Mouse (Mus musculus): ENCODE data around the gene Hist2h4.
A peak's percentile ranks its signal among the peaks of the same experiment; 100 is the strongest.
"Not testable (repeated sequence)": the region's sequence is repeated elsewhere in the genome, so short reads cannot be mapped to it uniquely, and the experiment has no call there.

Gene Hist2h4

DNA sequence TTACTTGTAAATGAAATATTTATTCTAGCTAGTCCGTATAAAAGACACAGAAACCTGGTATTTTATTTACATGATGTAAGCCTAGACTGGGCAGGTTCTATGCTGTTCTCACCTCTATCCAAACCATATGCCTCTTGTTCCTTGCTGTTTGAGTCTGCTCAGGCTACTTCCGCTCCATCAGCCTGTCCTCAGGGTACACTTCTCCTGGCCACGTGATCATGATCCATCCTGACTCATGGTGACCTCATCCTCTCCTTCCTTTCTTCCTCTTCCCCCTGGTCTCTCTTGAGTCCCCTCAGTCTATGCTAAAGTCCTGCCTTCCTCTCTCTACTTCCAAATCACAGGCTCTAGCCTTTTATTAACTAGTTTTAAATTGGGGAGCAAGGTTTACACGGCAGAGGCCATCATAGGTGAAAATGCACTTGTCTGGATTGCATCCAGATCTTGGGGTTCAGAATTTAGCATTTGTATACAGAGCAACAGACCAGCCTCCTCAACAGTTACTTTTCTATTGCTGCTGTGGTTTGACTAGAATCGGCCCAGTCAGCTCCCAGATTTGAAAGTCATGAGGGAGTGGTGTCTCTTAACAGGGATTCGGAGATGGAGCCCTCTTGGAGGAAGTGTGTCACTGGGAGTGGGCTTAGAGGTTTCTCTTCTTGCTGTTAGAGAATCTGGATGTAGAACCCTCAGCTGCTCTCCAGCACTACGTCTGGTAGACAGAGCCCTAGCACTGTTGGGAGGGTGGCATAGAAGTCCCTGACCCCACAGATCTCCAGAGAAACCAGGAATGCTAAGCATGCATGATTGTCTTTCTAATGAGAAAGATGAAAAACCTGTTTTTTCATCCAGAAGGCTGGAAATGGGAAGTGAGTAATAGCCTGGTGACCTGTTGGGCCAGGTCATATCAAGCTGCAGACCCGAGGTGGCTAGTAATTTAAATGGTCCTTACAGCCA, 36.1 kb downstream of the Hist2h4 start:
- no peak for DNase-seq (ENCODE audit: low spot score in 2 of 2)

DNA sequence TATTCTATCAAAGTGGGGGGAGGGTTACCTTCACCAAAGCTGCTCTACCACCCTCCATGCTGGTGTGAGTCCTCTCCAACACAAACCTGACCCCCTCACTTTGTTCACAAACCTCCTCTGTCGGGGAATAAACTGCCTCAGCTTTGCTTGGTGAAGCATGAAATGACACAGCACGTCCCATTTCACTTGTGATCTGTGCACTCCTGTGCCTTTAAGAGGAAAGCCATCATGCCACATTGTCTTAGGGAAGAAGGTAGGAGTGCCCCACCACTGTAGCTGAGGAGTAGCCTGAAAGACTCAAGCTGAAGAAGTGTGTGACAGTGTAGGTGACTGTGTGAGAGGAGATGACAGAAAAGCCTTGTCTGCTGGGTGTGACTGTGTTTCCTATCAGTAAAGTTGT, 37.7 kb downstream of the Hist2h4 start:
- no peak for DNase-seq (ENCODE audit: low spot score in 2 of 2)

DNA sequence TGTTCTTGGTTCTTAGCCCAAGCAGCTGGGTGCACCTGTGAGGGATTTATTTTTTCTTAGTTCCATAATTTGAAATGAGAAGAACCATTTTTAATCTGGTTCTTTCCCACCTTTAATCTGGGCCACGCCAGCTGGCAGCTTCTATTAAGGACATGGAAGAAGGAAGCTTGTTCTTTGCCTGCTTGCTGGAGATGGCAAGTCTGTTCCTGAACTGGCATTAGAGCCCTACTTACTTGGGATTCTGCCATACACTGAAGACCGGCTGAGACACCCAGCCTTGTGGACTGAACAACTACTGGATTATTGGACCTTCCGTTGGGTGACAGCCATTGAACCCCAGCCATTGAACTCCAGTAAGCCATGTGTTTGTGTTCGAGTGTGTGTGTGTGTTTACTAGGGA, 40.3 kb downstream of the Hist2h4 start:
- DNase-seq (ENCODE audit: low spot score in 2 of 2) = peak; percentile 46 to 60

DNA sequence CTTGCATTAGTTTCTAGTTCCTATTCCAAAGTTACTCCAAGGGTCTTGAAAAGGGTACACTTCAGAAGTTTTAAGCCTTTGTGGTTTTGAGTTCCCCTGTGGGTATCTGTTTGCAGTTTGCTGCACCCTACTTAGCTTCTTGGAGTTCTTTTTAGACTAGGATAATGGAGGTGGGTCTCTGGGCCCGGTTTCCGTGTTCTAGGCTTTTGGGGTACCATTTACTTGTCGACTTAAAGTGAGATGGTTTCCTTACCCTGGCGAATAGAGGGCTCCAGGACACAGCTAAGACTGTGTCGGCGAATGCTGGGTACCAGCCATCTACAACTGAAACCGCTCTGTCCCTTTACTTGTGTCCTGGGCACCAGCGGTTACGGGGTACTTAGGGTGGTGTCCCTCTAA, 41.5 kb downstream of the Hist2h4 start:
- DNase-seq (ENCODE audit: low spot score in 2 of 2) = no peak

DNA sequence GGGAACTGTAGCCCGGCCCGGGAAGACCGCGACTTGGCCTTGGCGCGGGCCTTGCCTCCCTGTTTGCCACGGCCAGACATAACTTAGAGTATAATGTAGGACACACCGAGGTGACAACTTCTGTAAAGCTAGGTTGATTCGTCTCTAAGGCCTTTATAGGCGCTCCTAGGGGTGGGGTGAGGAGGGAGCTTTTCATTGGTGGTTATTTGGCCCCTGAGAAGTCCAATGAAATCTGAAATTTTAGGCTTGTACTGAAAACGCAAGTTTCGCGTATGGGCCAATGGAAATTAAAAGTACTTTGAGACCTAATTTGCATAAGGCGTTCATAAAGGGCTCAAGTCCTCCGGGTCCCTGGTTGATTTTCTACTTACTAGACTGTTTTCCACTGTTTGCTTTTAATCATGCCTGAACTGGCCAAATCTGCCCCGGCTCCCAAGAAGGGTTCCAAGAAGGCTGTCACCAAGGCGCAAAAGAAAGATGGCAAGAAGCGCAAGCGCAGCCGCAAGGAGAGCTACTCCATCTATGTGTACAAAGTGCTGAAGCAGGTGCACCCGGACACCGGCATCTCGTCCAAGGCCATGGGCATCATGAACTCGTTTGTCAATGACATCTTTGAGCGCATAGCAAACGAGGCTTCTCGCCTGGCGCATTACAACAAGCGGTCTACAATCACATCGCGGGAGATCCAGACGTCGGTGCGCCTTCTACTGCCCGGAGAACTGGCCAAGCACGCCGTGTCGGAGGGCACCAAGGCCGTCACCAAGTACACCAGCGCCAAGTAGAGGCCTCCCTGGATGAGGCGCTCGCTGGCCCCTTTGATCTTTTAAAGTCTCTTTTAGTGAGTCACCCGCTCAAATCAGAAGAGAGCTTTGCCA, 42.1 kb downstream of the Hist2h4 start, which contains the start of the genes Hist2h2ac and Hist2h2be:
Gene Hist2h2ac, minus strand, starts transcription at position 116 of the 875 bp plus-strand sequence.
Gene Hist2h2be, plus strand, starts transcription at position 355 of the 875 bp plus-strand sequence.
- DNase-seq (ENCODE audit: low spot score in 2 of 2) = peak; percentile 85 to 92

DNA sequence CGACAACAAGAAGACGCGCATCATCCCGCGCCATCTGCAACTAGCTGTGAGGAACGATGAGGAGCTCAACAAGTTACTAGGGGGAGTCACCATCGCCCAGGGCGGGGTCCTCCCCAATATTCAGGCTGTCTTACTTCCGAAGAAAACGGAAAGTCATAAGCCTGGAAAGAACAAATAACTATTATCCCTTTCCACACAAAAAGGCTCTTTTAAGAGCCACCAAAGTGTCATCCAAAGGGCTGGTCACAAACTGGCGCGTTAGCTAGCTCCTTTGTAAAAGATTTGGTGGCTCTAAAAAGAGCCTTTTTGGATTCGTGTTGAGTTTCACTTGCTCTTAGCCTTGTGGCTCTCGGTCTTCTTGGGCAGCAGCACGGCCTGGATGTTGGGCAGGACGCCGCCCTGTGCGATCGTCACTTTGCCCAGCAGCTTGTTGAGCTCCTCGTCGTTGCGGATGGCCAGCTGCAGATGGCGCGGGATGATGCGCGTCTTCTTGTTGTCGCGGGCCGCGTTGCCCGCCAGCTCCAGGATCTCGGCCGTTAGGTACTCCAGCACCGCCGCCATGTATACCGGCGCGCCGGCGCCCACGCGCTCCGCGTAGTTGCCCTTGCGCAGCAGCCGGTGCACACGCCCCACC, 42.9 kb downstream of the Hist2h4 start:
- DNase-seq (ENCODE audit: low spot score in 2 of 2) = not testable (repeated sequence)

DNA sequence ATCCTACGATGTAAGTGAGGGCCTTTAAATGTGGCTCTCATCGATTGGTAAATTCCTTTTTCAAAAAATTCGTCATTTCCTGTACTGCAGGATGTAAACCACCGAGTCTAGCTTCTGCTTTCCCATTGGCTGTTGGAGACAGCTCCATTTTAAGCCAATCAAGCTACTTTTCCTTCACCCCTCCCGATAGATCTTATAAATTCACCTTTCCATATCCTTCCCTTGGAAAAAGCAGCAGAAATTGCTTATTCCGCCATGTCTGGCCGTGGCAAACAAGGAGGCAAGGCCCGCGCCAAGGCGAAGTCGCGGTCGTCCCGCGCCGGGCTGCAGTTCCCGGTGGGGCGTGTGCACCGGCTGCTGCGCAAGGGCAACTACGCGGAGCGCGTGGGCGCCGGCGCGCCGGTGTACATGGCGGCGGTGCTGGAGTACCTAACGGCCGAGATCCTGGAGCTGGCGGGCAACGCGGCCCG, 43.4 kb downstream of the Hist2h4 start, which contains the start of the genes Bola1 and Hist2h2ab:
Gene Bola1, minus strand, starts transcription at position 49 of the 470 bp plus-strand sequence.
Gene Hist2h2ab, plus strand, starts transcription at position 205 of the 470 bp plus-strand sequence.
- peak; percentile 72 to 90 for DNase-seq (ENCODE audit: low spot score in 2 of 2)

DNA sequence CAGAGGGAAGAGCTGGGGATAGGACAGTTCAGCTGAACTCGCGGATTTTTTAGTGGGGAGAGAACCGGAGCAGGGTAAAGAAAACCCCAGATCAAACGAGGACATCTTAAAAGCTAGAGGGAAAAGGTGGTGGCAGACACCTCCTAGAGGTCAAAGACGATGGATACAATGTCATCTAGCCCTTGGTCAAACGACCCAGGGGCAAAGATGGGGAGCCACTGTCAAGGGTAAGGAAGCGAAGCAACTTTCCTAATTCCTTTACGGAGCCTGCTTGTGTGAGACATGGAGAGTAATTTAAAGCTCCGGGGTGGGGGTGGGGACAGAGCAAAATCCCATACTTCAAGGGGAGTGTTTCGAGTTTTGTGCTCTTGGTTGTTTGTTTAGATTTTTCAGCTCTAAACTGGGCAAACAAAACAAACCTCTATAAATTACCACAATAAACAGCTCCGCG, 43.9 kb downstream of the Hist2h4 start:
- DNase-seq (ENCODE audit: low spot score in 2 of 2) = no peak

Data from right cerebral cortex, postnatal 10 days (tissue).